Comparison of ENCODE assay signal across 9 mouse cellular contexts in genomic region chr5:134101883-134102282, GRCm38 (mm10). TPM values are rescaled to one million over a fixed set of nuclear protein-coding genes. Genes with fewer than 3 reads are reported as not detected.
DNase-seq lines count a peak whose midpoint lies in the region; ATAC-seq lines count a peak whose summit lies in the region.
"Had no signal": no experiment of that assay in that cellular context is flagged by ENCODE, and none has a peak within 500 bp of the region (broad histone marks: within the 10 kb centered on the region; RNA-seq: fewer than 3 reads in every experiment).

No protein-coding gene starts in this region.

- H3K27me3 ChIP-seq in hindbrain, embryonic 12.5 days, result no peaks in the 10 kb centered on the region
- H3K27me3 ChIP-seq in limb, embryonic 13.5 days, result no peaks in the 10 kb centered on the region
- no peaks in the 10 kb centered on the region for H3K27me3 ChIP-seq in stomach, embryonic 15.5 days (replicated peaks)
- H3K27me3 ChIP-seq: embryonic facial prominence, embryonic 15.5 days had no signal

- H3K4me3 ChIP-seq in hindbrain, embryonic 12.5 days, result no peak overlapping the region
- H3K4me3 ChIP-seq in limb, embryonic 13.5 days, result no peak overlapping the region
- H3K4me3 ChIP-seq in stomach, embryonic 15.5 days (replicated peaks), result no peak overlapping the region
- H3K4me3 ChIP-seq: embryonic facial prominence, embryonic 15.5 days had no signal

- peak; percentile 42 for DNase-seq in cerebellum, adult 9-10 months
- peak; percentile 26 for DNase-seq in A20 (ENCODE audit: low read depth, low spot score)
- no peak for DNase-seq in spleen, postnatal 4 days (ENCODE audit: low spot score in 2 of 2)
- DNase-seq in left cerebral cortex, adult 11 months (ENCODE audit: low spot score), result no peak

- no peaks in the 10 kb centered on the region for H3K9me3 ChIP-seq in hindbrain, embryonic 12.5 days (replicated peaks)
- no peaks in the 10 kb centered on the region for H3K9me3 ChIP-seq in limb, embryonic 13.5 days
- H3K9me3 ChIP-seq in stomach, embryonic 15.5 days, result no peaks in the 10 kb centered on the region
- H3K9me3 ChIP-seq: embryonic facial prominence, embryonic 15.5 days had no signal

- H3K27ac ChIP-seq in hindbrain, embryonic 12.5 days, result peak overlapping the region; percentile 25; the same call in 1 of the 2 replicates
- no peak overlapping the region for H3K27ac ChIP-seq in limb, embryonic 13.5 days
- peak overlapping the region; percentile 36; the same call in 1 of the 2 replicates for H3K27ac ChIP-seq in stomach, embryonic 15.5 days
- H3K27ac ChIP-seq: embryonic facial prominence, embryonic 15.5 days had no signal

- H3K4me1 ChIP-seq in hindbrain, embryonic 12.5 days, result peaks cover 34% of the 10 kb centered on the region
- peaks cover 36% of the 10 kb centered on the region for H3K4me1 ChIP-seq in limb, embryonic 13.5 days
- peaks cover 17% of the 10 kb centered on the region; the same call in 1 of the 2 replicates for H3K4me1 ChIP-seq in stomach, embryonic 15.5 days

- peak overlapping the region; percentile 38 for H3K9ac ChIP-seq in hindbrain, embryonic 12.5 days
- H3K9ac ChIP-seq in limb, embryonic 13.5 days, result no peak overlapping the region
- no peak overlapping the region for H3K9ac ChIP-seq in stomach, embryonic 15.5 days
- H3K9ac ChIP-seq: embryonic facial prominence, embryonic 15.5 days had no signal

- peak overlapping the region; percentile 87 for H3K4me2 ChIP-seq in hindbrain, embryonic 12.5 days (replicated peaks)
- peak overlapping the region; percentile 92; the same call in 1 of the 2 replicates for H3K4me2 ChIP-seq in limb, embryonic 13.5 days (replicated peaks)
- H3K4me2 ChIP-seq in stomach, embryonic 15.5 days, result peak overlapping the region; percentile 36; the same call in 1 of the 2 replicates

- peaks cover 24% of the 10 kb centered on the region for H3K36me3 ChIP-seq in hindbrain, embryonic 12.5 days
- peaks cover 15% of the 10 kb centered on the region for H3K36me3 ChIP-seq in limb, embryonic 13.5 days
- H3K36me3 ChIP-seq in stomach, embryonic 15.5 days, result no peaks in the 10 kb centered on the region
- H3K36me3 ChIP-seq: embryonic facial prominence, embryonic 15.5 days had no signal

- WGBS in hindbrain, embryonic 12.5 days, result 36% methylated on average over 5 of the region's 5 CpGs
- WGBS in limb, embryonic 13.5 days, result 34% methylated on average over 5 of the region's 5 CpGs
- 23% methylated on average over 5 of the region's 5 CpGs for WGBS in stomach, embryonic 15.5 days

- no peak for ATAC-seq in cerebellum, adult (ENCODE audit: insufficient number of reproducible peaks, low FRiP score, low TSS enrichment)
- no peak for ATAC-seq in hindbrain, embryonic 12.5 days (ENCODE audit: low FRiP score)
- no peak for ATAC-seq in limb, embryonic 13.5 days (ENCODE audit: low FRiP score, low read depth)
- no peak for ATAC-seq in stomach, embryonic 15.5 days (ENCODE audit: insufficient read depth, low FRiP score, low read depth)

RNA-seq across cellular contexts. Expression of gene Castor2, which starts 2.4 kb away (rescaled TPM):
- polyA plus RNA-seq in hindbrain, embryonic 12.5 days (2016; fragmentation: Nextera tagmentation; extraction: Ambion mirVana), result 22.4 and 24.1 TPM in 2 replicates
- polyA plus RNA-seq in limb, embryonic 13.5 days (2015; fragmentation: Nextera tagmentation; extraction: Ambion mirVana), result 10.4 and 10.5 TPM in 2 replicates
- 4.5 and 5.1 TPM in 2 replicates for polyA plus RNA-seq in stomach, embryonic 15.5 days (2015; fragmentation: Nextera tagmentation; extraction: Ambion mirVana)

Comparison
In these comparisons a context has a peak if more than half of its experiments do, and no peak if none do; other contexts are left out.
1. DNase-seq: peak in cerebellum, adult 9-10 months (single experiment) and A20 (single experiment); none in spleen, postnatal 4 days (0 of 2) and left cerebral cortex, adult 11 months (single experiment).
2. H3K4me2 ChIP-seq: peak in every context shown above with its lines; median percentile 92 in limb, embryonic 13.5 days; 87 in hindbrain, embryonic 12.5 days; 36 in stomach, embryonic 15.5 days.